Mouse (Mus musculus) kidney, adult 2 months (tissue): ENCODE measurements around the gene Enthd1.
A peak's percentile ranks its signal among the peaks of the same experiment; 100 is the strongest.

ENCODE experiments used
- CTCF ChIP-seq: fragments of 200-500 bp; conservative IDR thresholded peaks from 2 replicates; pipeline ENCODE4 v1.5.1; 2011; ENCODE audit warnings: low read depth, mild to moderate bottlenecking, control low read depth, low read length, moderate library complexity, mixed read lengths; ENCODE audit not compliant: insufficient read depth, insufficient read length
- POLR2A ChIP-seq: fragments of 200-500 bp; IDR thresholded peaks from one replicate; pipeline ENCODE4 v1.6.1; 2011; ENCODE audit warnings: low read depth, low read length, control low read depth

DNA sequence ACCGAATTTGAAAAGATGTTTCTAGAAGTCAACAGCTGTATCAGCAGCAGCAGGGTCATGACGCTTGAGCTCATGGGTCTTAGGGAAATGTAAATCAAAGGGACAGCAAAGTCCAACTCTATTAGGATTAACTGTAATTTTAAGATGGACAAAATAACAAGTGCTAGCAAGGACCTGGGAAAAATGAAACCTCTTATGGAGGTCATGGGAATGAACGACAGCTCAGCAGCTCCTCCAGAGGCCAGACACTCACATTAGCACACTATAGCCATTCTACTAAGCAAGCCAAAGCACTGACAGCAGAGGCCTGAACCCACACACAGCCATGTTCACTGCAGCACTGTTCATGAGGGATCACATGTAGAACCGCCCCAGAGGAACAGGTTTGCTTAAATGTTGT lies 7.2 kb downstream of the Enthd1 start:
- TF ChIP-seq CTCF (peak; percentile 38; the same call in 1 of the 2 replicates), POLR2A (no peak)
